Mouse (Mus musculus) G1E (cell line): ENCODE data around the gene Ccdc186.

Source experiments
- CTCF ChIP-seq: IDR thresholded peaks from 2 replicates; pipeline ENCODE4 v1.5.1; 2012; ENCODE audit warnings: low read depth, low read length, inconsistent platforms, mixed read lengths
- GATA1 ChIP-seq: IDR thresholded peaks from 2 replicates; pipeline ENCODE4 v1.6.1; 2012; ENCODE audit warnings: borderline replicate concordance, low read length, inconsistent platforms, mixed read lengths
- GATA2 ChIP-seq: IDR thresholded peaks from 2 replicates; pipeline ENCODE4 v1.6.1; 2012; ENCODE audit warnings: low read depth, low read length, inconsistent platforms, borderline replicate concordance
- POLR2AphosphoS5 ChIP-seq: IDR thresholded peaks from 2 replicates; pipeline ENCODE4 v1.6.1; 2012; ENCODE audit warnings: low read depth, low read length, inconsistent platforms; ENCODE audit not compliant: insufficient replicate concordance
- TAL1 ChIP-seq: conservative IDR thresholded peaks from 2 replicates; pipeline ENCODE4 v1.6.1; 2012; ENCODE audit warnings: low read depth, low read length, inconsistent platforms, mixed read lengths

- TF ChIP-seq CTCF (no peak), TAL1 (no peak), GATA1 (no peak), GATA2 (no peak), POLR2AphosphoS5 (no peak)
Observed at GRCm38 (mm10) chr19:56813360-56813759, 8.6 kb downstream of the Ccdc186 start.
